Mouse (Mus musculus): ENCODE results near the gene Ddx54.

DNA sequence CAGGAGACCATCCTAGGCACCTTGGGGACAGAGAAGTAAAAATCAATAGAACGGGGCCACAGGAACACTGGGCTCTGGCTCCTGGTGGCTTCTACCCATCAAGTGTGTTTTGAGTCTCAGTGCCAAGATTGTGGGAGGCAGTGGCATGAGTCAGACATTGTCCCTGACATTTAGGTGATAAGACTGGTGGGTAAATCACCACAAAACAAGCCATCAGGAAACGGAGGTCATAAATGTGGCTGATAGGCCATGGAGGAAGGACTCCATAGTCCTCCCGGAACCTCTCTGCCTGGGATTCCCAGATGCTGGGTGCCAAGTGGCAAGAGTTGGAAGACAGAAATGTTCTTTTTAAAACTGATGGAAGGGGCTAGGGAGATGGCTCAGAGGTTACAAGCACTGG lies 31.7 kb downstream of the Ddx54 start:
- TF ChIP-seq EP300 (IDR thresholded peaks at IDR 0.05; ENCODE audit: insufficient read depth, low read depth, low read length) = no peak
- TF ChIP-seq CTCF (IDR thresholded peaks at IDR 0.05; ENCODE audit: low read depth, low read length) = no peak

Data from ES-Bruce4 (cell line).